In the genomic region with DNA sequence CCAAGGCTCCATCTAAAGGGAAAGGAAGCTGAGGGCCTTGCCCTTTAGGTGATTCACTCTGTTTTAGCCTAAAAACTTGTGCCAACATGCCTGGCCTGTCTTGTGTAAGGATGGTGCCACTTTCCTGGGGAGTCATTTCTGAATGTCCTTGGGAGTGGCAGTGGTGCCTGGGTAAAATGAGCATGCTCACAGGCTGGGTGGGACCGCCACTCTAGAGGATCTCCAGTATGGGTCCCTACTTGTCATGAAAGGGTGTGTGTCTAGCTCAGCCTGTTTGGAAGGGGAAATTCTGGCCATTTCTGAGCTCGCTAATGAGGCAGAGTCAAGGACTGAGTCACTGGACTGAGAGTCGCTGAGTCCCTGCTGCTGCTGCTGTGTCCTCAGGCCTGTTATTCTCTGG, we compare ENCODE assay signal across 20 mouse cellular contexts. TPM values are rescaled to one million over a fixed set of nuclear protein-coding genes. Genes with fewer than 3 reads are reported as not detected.
A peak's percentile ranks its signal among the peaks of the same experiment; 100 is the strongest.
DNase-seq lines count a peak whose midpoint lies in the region; ATAC-seq and TF ChIP-seq lines count a peak whose summit lies in the region.
"Had no signal": no experiment of that assay in that cellular context is flagged by ENCODE, and none has a peak within 500 bp of the region (broad histone marks: within the 10 kb centered on the region; RNA-seq: fewer than 3 reads in every experiment).

No protein-coding gene starts in this region.

- ATAC-seq in liver, embryonic 11.5 days (replicated peaks; ENCODE audit: low FRiP score): no peak
- no peak for ATAC-seq in liver, postnatal 0 days
- peak; percentile 14; the same call in 1 of the 2 replicates for ATAC-seq in stomach, embryonic 14.5 days (ENCODE audit: insufficient number of reproducible peaks, insufficient read depth, low FRiP score, low read depth)
- ATAC-seq: forebrain, postnatal 0 days; hindbrain, postnatal 0 days; liver, embryonic 12.5 days; midbrain, embryonic 13.5 days had no signal

- no peak overlapping the region for H3K4me3 ChIP-seq in liver, embryonic 11.5 days (ENCODE audit: low read depth, low read length)
- H3K4me3 ChIP-seq in liver, postnatal 0 days (ENCODE audit: low read depth, low read length): no peak overlapping the region
- H3K4me3 ChIP-seq in stomach, embryonic 14.5 days (ENCODE audit: low read depth, low read length): no peak overlapping the region
- H3K4me3 ChIP-seq: heart, embryonic 13.5 days; kidney, embryonic 15.5 days; liver, embryonic 12.5 days; midbrain, embryonic 13.5 days had no signal

- WGBS in liver, embryonic 11.5 days: 58% methylated on average over 3 of the region's 3 CpGs
- 68% methylated on average over 3 of the region's 3 CpGs for WGBS in liver, postnatal 0 days (ENCODE audit: insufficient replicate concordance)
- 67% methylated on average over 3 of the region's 3 CpGs for WGBS in stomach, embryonic 14.5 days

- H3K9me3 ChIP-seq in liver, embryonic 11.5 days (ENCODE audit: control insufficient read depth, low read length): no peaks in the 10 kb centered on the region
- no peaks in the 10 kb centered on the region for H3K9me3 ChIP-seq in liver, postnatal 0 days (ENCODE audit: low read length)
- no peaks in the 10 kb centered on the region for H3K9me3 ChIP-seq in stomach, embryonic 14.5 days (ENCODE audit: control insufficient read depth, low read depth, low read length)
- H3K9me3 ChIP-seq: heart, embryonic 13.5 days; kidney, embryonic 15.5 days; liver, embryonic 12.5 days; midbrain, embryonic 13.5 days had no signal

- H3K27ac ChIP-seq in liver, embryonic 11.5 days (ENCODE audit: low read depth, low read length): peak overlapping the region; percentile 32; the same call in 1 of the 2 replicates
- H3K27ac ChIP-seq in liver, postnatal 0 days (ENCODE audit: low read depth): no peak overlapping the region
- H3K27ac ChIP-seq in stomach, embryonic 14.5 days (ENCODE audit: low read length): peak overlapping the region; percentile 52; the same call in 1 of the 2 replicates
- H3K27ac ChIP-seq: hindbrain, postnatal 0 days; liver, embryonic 12.5 days; midbrain, embryonic 13.5 days had no signal

- TF ChIP-seq CTCF in liver, postnatal 0 days (IDR thresholded peaks at IDR 0.05; ENCODE audit: low read depth): no peak

- peaks cover 21% of the 10 kb centered on the region for H3K4me1 ChIP-seq in liver, embryonic 11.5 days (replicated peaks; ENCODE audit: control insufficient read depth, insufficient read depth, low read length)
- peaks cover 16% of the 10 kb centered on the region; the same call in 1 of the 2 replicates for H3K4me1 ChIP-seq in liver, postnatal 0 days (ENCODE audit: insufficient read depth)
- peaks cover 24% of the 10 kb centered on the region for H3K4me1 ChIP-seq in stomach, embryonic 14.5 days (ENCODE audit: control insufficient read depth, insufficient read depth, low read length)

- H3K4me2 ChIP-seq in liver, embryonic 11.5 days: no peak overlapping the region
- no peak overlapping the region for H3K4me2 ChIP-seq in liver, postnatal 0 days (ENCODE audit: low read depth, low read length)
- H3K4me2 ChIP-seq in stomach, embryonic 14.5 days (replicated peaks; ENCODE audit: low read depth, low read length): no peak overlapping the region
- H3K4me2 ChIP-seq: kidney, embryonic 15.5 days; liver, embryonic 12.5 days; midbrain, embryonic 13.5 days had no signal

- H3K27me3 ChIP-seq in liver, embryonic 11.5 days (replicated peaks; ENCODE audit: control insufficient read depth, insufficient read depth, low read length): 0 out of 2 replicates have a peak, but pooled peaks cover 4% of the 10 kb centered on the region
- 0 out of 2 replicates have a peak, but pooled peaks cover 4% of the 10 kb centered on the region for H3K27me3 ChIP-seq in liver, postnatal 0 days (ENCODE audit: insufficient read depth, low read length)
- H3K27me3 ChIP-seq in stomach, embryonic 14.5 days (ENCODE audit: control insufficient read depth, insufficient read depth, low read length): no peaks in the 10 kb centered on the region
- H3K27me3 ChIP-seq: kidney, embryonic 15.5 days had no signal

- TF ChIP-seq EP300 in liver, postnatal 0 days (IDR thresholded peaks at IDR 0.05; ENCODE audit: low read depth): no peak

- no peaks in the 10 kb centered on the region for H3K36me3 ChIP-seq in liver, embryonic 11.5 days (ENCODE audit: control insufficient read depth, insufficient read depth, low read length)
- no peaks in the 10 kb centered on the region for H3K36me3 ChIP-seq in liver, postnatal 0 days (replicated peaks; ENCODE audit: insufficient read depth, low read length)
- H3K36me3 ChIP-seq in stomach, embryonic 14.5 days (ENCODE audit: control insufficient read depth, insufficient read depth, low read length): no peaks in the 10 kb centered on the region
- H3K36me3 ChIP-seq: kidney, embryonic 15.5 days; liver, embryonic 12.5 days; midbrain, embryonic 13.5 days had no signal

- no peak for DNase-seq in liver, embryonic 11.5 days (ENCODE audit: low spot score)
- DNase-seq in liver, postnatal 0 days: no peak
- peak; percentile 85 for DNase-seq in adrenal gland, adult 2 months
- DNase-seq in adrenal gland, postnatal 36 days: peak; percentile 49 to 67
- DNase-seq in cerebellum, postnatal 4 days (ENCODE audit: low spot score in 2 of 2): no peak
- DNase-seq in right cerebral cortex, adult 2 months (ENCODE audit: low spot score in 2 of 2): no peak
- DNase-seq: forebrain, postnatal 0 days; gastrocnemius, postnatal 36 days; layer of hippocampus, adult 9-11 months; lung, postnatal 14 days had no signal

- no peak overlapping the region for H3K9ac ChIP-seq in liver, embryonic 11.5 days (ENCODE audit: low read depth, low read length)
- no peak overlapping the region for H3K9ac ChIP-seq in liver, postnatal 0 days (replicated peaks)
- no peak overlapping the region for H3K9ac ChIP-seq in stomach, embryonic 14.5 days (replicated peaks; ENCODE audit: low read depth, low read length)
- H3K9ac ChIP-seq: forebrain, postnatal 0 days; heart, embryonic 13.5 days; kidney, embryonic 15.5 days; liver, embryonic 12.5 days; midbrain, embryonic 13.5 days had no signal

RNA-seq across cellular contexts. Expression of a gene that starts 7.3 kb away (rescaled TPM):
- 0.71 and 0.88 TPM in 2 replicates for polyA plus RNA-seq in liver, embryonic 11.5 days (2014; fragmentation: Nextera tagmentation; extraction: Ambion mirVana)
- polyA plus RNA-seq in liver, postnatal 0 days (2015; fragmentation: Nextera tagmentation; extraction: Ambion mirVana): 0.20 and 0.43 TPM in 2 replicates
- 10 to 100 TPM in 1 of 2 experiments, 1 to 10 TPM in 1; 8.7 to 22.6 TPM for total RNA-seq in adrenal gland, adult 2 months (2021)
- 24.2 and 27.2 TPM in 2 replicates for polyA plus RNA-seq in adrenal gland, adult 2 months (2012; rRNA removed)
- 10 to 100 TPM; 11.0 to 12.7 TPM for total RNA-seq in adrenal gland, postnatal 36 days (2021)
- 1.4 and 1.9 TPM in 2 replicates for polyA plus RNA-seq in stomach, embryonic 14.5 days (2014; fragmentation: Nextera tagmentation; extraction: Ambion mirVana)

RNA-seq across cellular contexts. Expression of a gene that starts 17.3 kb away (rescaled TPM):
- polyA plus RNA-seq in liver, embryonic 11.5 days (2014; fragmentation: Nextera tagmentation; extraction: Ambion mirVana): 6.0 and 6.6 TPM in 2 replicates
- polyA plus RNA-seq in liver, postnatal 0 days (2015; fragmentation: Nextera tagmentation; extraction: Ambion mirVana): 2.8 and 3.4 TPM in 2 replicates
- 10 to 100 TPM; 56.8 to 77.7 TPM for total RNA-seq in adrenal gland, adult 2 months (2021)
- polyA plus RNA-seq in adrenal gland, adult 2 months (2012; rRNA removed): 2.5 and 3.4 TPM in 2 replicates
- total RNA-seq in adrenal gland, postnatal 36 days (2021): 10 to 100 TPM; 62.2 to 78.5 TPM
- polyA plus RNA-seq in stomach, embryonic 14.5 days (2014; fragmentation: Nextera tagmentation; extraction: Ambion mirVana): 26.8 and 27.0 TPM in 2 replicates

RNA-seq across cellular contexts. Expression of a gene that starts 18.1 kb away (rescaled TPM):
- polyA plus RNA-seq in liver, embryonic 11.5 days (2014; fragmentation: Nextera tagmentation; extraction: Ambion mirVana): 0.49 and 0.82 TPM in 2 replicates
- 2.6 and 3.1 TPM in 2 replicates for polyA plus RNA-seq in liver, postnatal 0 days (2015; fragmentation: Nextera tagmentation; extraction: Ambion mirVana)
- under 1 TPM in 1 of 2 experiments, not detected in 1; 0.61 TPM for total RNA-seq in adrenal gland, adult 2 months (2021)
- 0.79 and 1.3 TPM in 2 replicates for polyA plus RNA-seq in adrenal gland, adult 2 months (2012; rRNA removed)
- total RNA-seq in adrenal gland, postnatal 36 days (2021): under 1 TPM; 0.30 to 0.43 TPM
- 1.5 TPM in 1 of 2 replicates, not detected in the other for polyA plus RNA-seq in stomach, embryonic 14.5 days (2014; fragmentation: Nextera tagmentation; extraction: Ambion mirVana)
- total RNA-seq: gastrocnemius, postnatal 36 days; left cerebral cortex, postnatal 14 days had no signal
- polyA plus RNA-seq: midbrain, embryonic 13.5 days had no signal

RNA-seq across cellular contexts. Expression of a gene that starts 26.4 kb away (rescaled TPM):
- not detected in 2 replicates for polyA plus RNA-seq in liver, embryonic 11.5 days (2014; fragmentation: Nextera tagmentation; extraction: Ambion mirVana)
- polyA plus RNA-seq in liver, postnatal 0 days (2015; fragmentation: Nextera tagmentation; extraction: Ambion mirVana): not detected in 2 replicates
- total RNA-seq in adrenal gland, adult 2 months (2021): not detected
- not detected in 2 replicates for polyA plus RNA-seq in adrenal gland, adult 2 months (2012; rRNA removed)
- total RNA-seq in adrenal gland, postnatal 36 days (2021): not detected
- 0.10 TPM in 1 of 2 replicates, not detected in the other for polyA plus RNA-seq in stomach, embryonic 14.5 days (2014; fragmentation: Nextera tagmentation; extraction: Ambion mirVana)
- total RNA-seq: adrenal gland, adult 18-20 months; common myeloid progenitor, adult 5-6 weeks; gastrocnemius, postnatal 36 days had no signal
- polyA plus RNA-seq: heart, embryonic 13.5 days; kidney, embryonic 15.5 days; liver, embryonic 12.5 days; testis, adult 2 months had no signal

RNA-seq across cellular contexts. Expression of a gene that starts 46.7 kb away (rescaled TPM):
- 0.40 and 1.5 TPM in 2 replicates for polyA plus RNA-seq in liver, embryonic 11.5 days (2014; fragmentation: Nextera tagmentation; extraction: Ambion mirVana)
- polyA plus RNA-seq in liver, postnatal 0 days (2015; fragmentation: Nextera tagmentation; extraction: Ambion mirVana): 0.05 TPM in 1 of 2 replicates, not detected in the other
- 10 to 100 TPM in 1 of 2 experiments, 1 to 10 TPM in 1; 8.6 to 14.3 TPM for total RNA-seq in adrenal gland, adult 2 months (2021)
- 20.1 and 25.5 TPM in 2 replicates for polyA plus RNA-seq in adrenal gland, adult 2 months (2012; rRNA removed)
- 10 to 100 TPM; 12.0 to 13.6 TPM for total RNA-seq in adrenal gland, postnatal 36 days (2021)
- polyA plus RNA-seq in stomach, embryonic 14.5 days (2014; fragmentation: Nextera tagmentation; extraction: Ambion mirVana): 0.62 and 1.1 TPM in 2 replicates
- total RNA-seq: common myeloid progenitor, adult 5-6 weeks had no signal

Comparison
In these comparisons a context has a peak if more than half of its experiments do, and no peak if none do; other contexts are left out.
1. DNase-seq: peak in adrenal gland, adult 2 months (single experiment) and adrenal gland, postnatal 36 days (2 of 2); none in liver, embryonic 11.5 days (single experiment), liver, postnatal 0 days (single experiment), cerebellum, postnatal 4 days (0 of 2) and right cerebral cortex, adult 2 months (0 of 2).